Mouse (Mus musculus) heart, embryonic 12.5 days (tissue): ENCODE results near the gene Ets1. TPM values are rescaled to one million over a fixed set of nuclear protein-coding genes. Genes with fewer than 3 reads are reported as not detected.
A peak's percentile ranks its signal among the peaks of the same experiment; 100 is the strongest.

Experiments used
- ATAC-seq: fragments of 200-750 bp; cut with Nextera tagmentation; 2 replicates; pipeline ENCODE4 v1.8.0; 2017; ENCODE audit warnings: moderate TSS enrichment, moderate library complexity; ENCODE audit not compliant: insufficient number of reproducible peaks, low FRiP score
- H3K27ac ChIP-seq: fragments of 300-500 bp; sonication (generic); 2 replicates; pipeline ENCODE4 v1.5.1; 2016; ENCODE audit warnings: mild to moderate bottlenecking, moderate library complexity; ENCODE audit not compliant: poor library complexity, severe bottlenecking
- H3K27me3 ChIP-seq: fragments of 300-500 bp; sonication (generic); replicated peaks from 2 replicates; pipeline ENCODE4 v1.6.1; 2016; ENCODE audit warnings: mild to moderate bottlenecking, moderate library complexity
- H3K36me3 ChIP-seq: fragments of 300-500 bp; sonication (generic); 2 replicates; pipeline ENCODE4 v1.6.1; 2016; ENCODE audit warnings: mild to moderate bottlenecking, moderate library complexity
- H3K4me1 ChIP-seq: fragments of 300-500 bp; sonication (generic); replicated peaks from 2 replicates; pipeline ENCODE4 v1.6.1; 2016; ENCODE audit warnings: mild to moderate bottlenecking
- H3K4me2 ChIP-seq: fragments of 300-500 bp; sonication (generic); 2 replicates; pipeline ENCODE4 v1.6.1; 2016; ENCODE audit warnings: mild to moderate bottlenecking, moderate library complexity
- H3K4me3 ChIP-seq: fragments of 300-500 bp; sonication (generic); 2 replicates; pipeline ENCODE4 v1.5.1; 2016; ENCODE audit warnings: mild to moderate bottlenecking
- H3K9ac ChIP-seq: fragments of 300-500 bp; sonication (generic); 2 replicates; pipeline ENCODE4 v1.6.1; 2016; ENCODE audit warnings: mild to moderate bottlenecking, moderate library complexity
- H3K9me3 ChIP-seq: fragments of 300-500 bp; sonication (generic); replicated peaks from 2 replicates; pipeline ENCODE4 v1.6.1; 2016; ENCODE audit warnings: mild to moderate bottlenecking, moderate library complexity
- WGBS: fragments of 180-500 bp; shearing (Covaris S2); methylation state at CpG from one replicate; pipeline ENCODE4 v1.1.7; 2016; 5-methylcytosine and 5-hydroxymethylcytosine counted together
- polyA plus RNA-seq: library from polyadenylated mRNA; unstranded; fragments of >200 nt; fragmentation: Nextera tagmentation; extraction: Ambion mirVana; gene quantifications from 2 replicates; pipeline ENCODE4 v1.2.1, GENCODE M21; 2016

The Ets1 gene
- polyA plus RNA-seq, 1 experiment from 2014 or later, result 65.6 TPM

GRCm38 (mm10) chr9:32617430-32617768 lies 18.6 kb upstream of the Ets1 start:
- 67% methylated on average over 5 of the region's 5 CpGs for WGBS
- no peak overlapping the region for H3K9ac ChIP-seq
- 0 out of 2 replicates have a peak, but pooled peaks cover 2% of the 10 kb centered on the region for H3K27me3 ChIP-seq
- no peak overlapping the region for H3K27ac ChIP-seq
- H3K36me3 ChIP-seq, result no peaks in the 10 kb centered on the region
- peaks cover 8% of the 10 kb centered on the region for H3K4me1 ChIP-seq
- H3K4me3 ChIP-seq, result no peak overlapping the region
- H3K4me2 ChIP-seq, result no peak overlapping the region
- ATAC-seq, result no peak
- H3K9me3 ChIP-seq, result no peaks in the 10 kb centered on the region

- no peak for ATAC-seq
- WGBS, result 73% methylated on average over 9 of the region's 9 CpGs
- Histone ChIP-seq H3K27me3 (0 out of 2 replicates have a peak, but pooled peaks cover 2% of the 10 kb centered on the region), H3K9ac (no peak overlapping the region), H3K4me3 (no peak overlapping the region), H3K27ac (no peak overlapping the region), H3K4me1 (peaks cover 5% of the 10 kb centered on the region), H3K9me3 (no peaks in the 10 kb centered on the region), H3K36me3 (no peaks in the 10 kb centered on the region), H3K4me2 (no peak overlapping the region)
These were observed 17.4 kb upstream of the Ets1 start for GRCm38 (mm10) chr9:32618544-32619120.

- Histone ChIP-seq H3K9ac (no peak overlapping the region), H3K4me2 (no peak overlapping the region), H3K4me3 (no peak overlapping the region), H3K36me3 (no peaks in the 10 kb centered on the region), H3K27me3 (0 out of 2 replicates have a peak, but pooled peaks cover 2% of the 10 kb centered on the region), H3K4me1 (peaks cover 5% of the 10 kb centered on the region), H3K27ac (no peak overlapping the region), H3K9me3 (no peaks in the 10 kb centered on the region)
- ATAC-seq, result no peak
- 83% methylated on average over 6 of the region's 6 CpGs for WGBS
These were observed 16.4 kb upstream of the Ets1 start for GRCm38 (mm10) chr9:32619661-32620060.

GRCm38 (mm10) chr9:32620446-32620845 lies 15.6 kb upstream of the Ets1 start:
- no peak overlapping the region for H3K9ac ChIP-seq
- peaks cover 5% of the 10 kb centered on the region for H3K4me1 ChIP-seq
- H3K27me3 ChIP-seq, result 0 out of 2 replicates have a peak, but pooled peaks cover 2% of the 10 kb centered on the region
- 90% methylated on average over 3 of the region's 3 CpGs for WGBS
- no peak for ATAC-seq
- H3K36me3 ChIP-seq, result no peaks in the 10 kb centered on the region
- no peak overlapping the region for H3K4me3 ChIP-seq
- no peak overlapping the region for H3K4me2 ChIP-seq
- no peaks in the 10 kb centered on the region for H3K9me3 ChIP-seq
- H3K27ac ChIP-seq, result no peak overlapping the region

GRCm38 (mm10) chr9:32629385-32629981 lies 6.5 kb upstream of the Ets1 start:
- H3K4me1 ChIP-seq, result no peaks in the 10 kb centered on the region
- no peak overlapping the region for H3K4me2 ChIP-seq
- H3K9ac ChIP-seq, result no peak overlapping the region
- H3K4me3 ChIP-seq, result no peak overlapping the region
- 63% methylated on average over 1 of the region's 1 CpGs for WGBS
- 0 out of 2 replicates have a peak, but pooled peaks cover 2% of the 10 kb centered on the region for H3K27me3 ChIP-seq
- H3K27ac ChIP-seq, result no peak overlapping the region
- no peaks in the 10 kb centered on the region for H3K9me3 ChIP-seq
- no peaks in the 10 kb centered on the region for H3K36me3 ChIP-seq
- no peak for ATAC-seq

- no peak overlapping the region for H3K27ac ChIP-seq
- H3K9ac ChIP-seq, result no peak overlapping the region
- H3K36me3 ChIP-seq, result no peaks in the 10 kb centered on the region
- H3K4me1 ChIP-seq, result no peaks in the 10 kb centered on the region; the same call in 1 of the 2 replicates
- no peak overlapping the region for H3K4me2 ChIP-seq
- peaks cover 6% of the 10 kb centered on the region; the same call in 1 of the 2 replicates for H3K27me3 ChIP-seq
- no peak overlapping the region for H3K4me3 ChIP-seq
- no peaks in the 10 kb centered on the region for H3K9me3 ChIP-seq
- no peak for ATAC-seq
These were observed 4.7 kb upstream of the Ets1 start for GRCm38 (mm10) chr9:32631341-32631740.

- Histone ChIP-seq H3K36me3 (no peaks in the 10 kb centered on the region), H3K4me1 (peaks cover 5% of the 10 kb centered on the region), H3K4me2 (no peak overlapping the region), H3K27me3 (peaks cover 4% of the 10 kb centered on the region; the same call in 1 of the 2 replicates), H3K9me3 (no peaks in the 10 kb centered on the region), H3K4me3 (no peak overlapping the region), H3K9ac (no peak overlapping the region), H3K27ac (no peak overlapping the region)
- ATAC-seq, result no peak
- 64% methylated on average over 7 of the region's 7 CpGs for WGBS
These were observed 3.8 kb upstream of the Ets1 start for GRCm38 (mm10) chr9:32632237-32632636.

GRCm38 (mm10) chr9:32644981-32645380 lies 9.0 kb downstream of the Ets1 start:
- WGBS, result 53% methylated on average over 3 of the region's 3 CpGs
- Histone ChIP-seq H3K4me2 (no peak overlapping the region), H3K27me3 (no peaks in the 10 kb centered on the region), H3K9me3 (no peaks in the 10 kb centered on the region), H3K36me3 (no peaks in the 10 kb centered on the region), H3K4me3 (no peak overlapping the region), H3K9ac (no peak overlapping the region), H3K27ac (no peak overlapping the region), H3K4me1 (peaks cover 16% of the 10 kb centered on the region)
- no peak for ATAC-seq

GRCm38 (mm10) chr9:32645475-32645874 lies 9.5 kb downstream of the Ets1 start:
- H3K4me3 ChIP-seq, result peak overlapping the region; percentile 30
- no peaks in the 10 kb centered on the region for H3K9me3 ChIP-seq
- WGBS, result 4% methylated on average over 9 of the region's 9 CpGs
- H3K27ac ChIP-seq, result 0 out of 2 replicates have a peak overlapping the region, but pooled peaks have one; percentile 73
- 0 out of 2 replicates have a peak overlapping the region, but pooled peaks have one; percentile 31 for H3K9ac ChIP-seq
- no peak for ATAC-seq
- H3K4me2 ChIP-seq, result peak overlapping the region; percentile 67
- no peaks in the 10 kb centered on the region for H3K36me3 ChIP-seq
- H3K4me1 ChIP-seq, result peaks cover 16% of the 10 kb centered on the region
- no peaks in the 10 kb centered on the region for H3K27me3 ChIP-seq

GRCm38 (mm10) chr9:32646539-32647258 lies 10.7 kb downstream of the Ets1 start:
- ATAC-seq, result peak; percentile 78
- peak overlapping the region; percentile 30 for H3K4me3 ChIP-seq
- H3K9ac ChIP-seq, result peak overlapping the region; percentile 52; the same call in 1 of the 2 replicates
- no peaks in the 10 kb centered on the region for H3K9me3 ChIP-seq
- H3K36me3 ChIP-seq, result no peaks in the 10 kb centered on the region
- H3K4me2 ChIP-seq, result peak overlapping the region; percentile 67
- peaks cover 16% of the 10 kb centered on the region for H3K4me1 ChIP-seq
- no peaks in the 10 kb centered on the region for H3K27me3 ChIP-seq
- H3K27ac ChIP-seq, result peak overlapping the region; percentile 73
- WGBS, result 32% methylated on average over 11 of the region's 11 CpGs

- no peaks in the 10 kb centered on the region for H3K9me3 ChIP-seq
- H3K27me3 ChIP-seq, result no peaks in the 10 kb centered on the region
- no peak overlapping the region for H3K4me2 ChIP-seq
- no peak overlapping the region for H3K9ac ChIP-seq
- no peaks in the 10 kb centered on the region for H3K36me3 ChIP-seq
- no peak for ATAC-seq
- H3K4me3 ChIP-seq, result no peak overlapping the region
- whole genome bisulfite sequencing, result 82% methylated on average over 7 of the region's 7 CpGs
- peaks cover 16% of the 10 kb centered on the region for H3K4me1 ChIP-seq
- peak overlapping the region; percentile 73; the same call in 1 of the 2 replicates for H3K27ac ChIP-seq
These were observed 11.7 kb downstream of the Ets1 start for GRCm38 (mm10) chr9:32647506-32648250.
